Mouse (Mus musculus): ENCODE measurements around the gene Gng10.
A peak's percentile ranks its signal among the peaks of the same experiment; 100 is the strongest.

GRCm38 (mm10) chr4:59083430-59083829 is 48.5 kb downstream of the Gng10 start:
- peak; percentile 56 for TF ChIP-seq ZNF384 (IDR thresholded peaks at IDR 0.05; ENCODE audit: low read depth, low read length)
- no peak for TF ChIP-seq CTCF (conservative IDR thresholded peaks at IDR 0.05 in 1 of 2, IDR thresholded peaks at IDR 0.05 in 1 of 2; ENCODE audit: low read depth in 2 of 2, low read length in 2 of 2)
- TF ChIP-seq JUND (conservative IDR thresholded peaks at IDR 0.05; ENCODE audit: low read depth, low read length) = no peak
- TF ChIP-seq USF1 (IDR thresholded peaks at IDR 0.05; ENCODE audit: low read depth, low read length) = no peak
- TF ChIP-seq EP300 (IDR thresholded peaks at IDR 0.05; ENCODE audit: low read length) = no peak
- TF ChIP-seq MAX (IDR thresholded peaks at IDR 0.05; ENCODE audit: low read length) = no peak
- no peak for TF ChIP-seq RCOR1 (conservative IDR thresholded peaks at IDR 0.05; ENCODE audit: low read depth, low read length)
- TF ChIP-seq POLR2A (IDR thresholded peaks at IDR 0.05; ENCODE audit: low read depth, low read length) = no peak
- no peak for TF ChIP-seq ZC3H11A (IDR thresholded peaks at IDR 0.05; ENCODE audit: low read depth, low read length)
- TF ChIP-seq JUN (IDR thresholded peaks at IDR 0.05; ENCODE audit: insufficient read depth, low read depth, low read length) = no peak
- no peak for TF ChIP-seq MXI1 (IDR thresholded peaks at IDR 0.05; ENCODE audit: low read depth, low read length)
